Mouse (Mus musculus) cortical plate, adult 2 months (tissue): ENCODE measurements around the gene Trpv1.

ENCODE experiments used
- CTCF ChIP-seq: fragments of 200-500 bp; IDR thresholded peaks from 2 replicates; pipeline ENCODE4 v1.5.1; 2011; ENCODE audit warnings: mild to moderate bottlenecking, control low read depth, low read length; ENCODE audit not compliant: insufficient read depth; ENCODE audit errors: extremely low read depth
- POLR2A ChIP-seq: fragments of 200-500 bp; IDR thresholded peaks from 2 replicates; pipeline ENCODE4 v1.6.1; 2011; ENCODE audit warnings: mild to moderate bottlenecking, low read length, control low read depth; ENCODE audit not compliant: insufficient read depth; ENCODE audit errors: extremely low read depth

GRCm38 (mm10) chr11:73274821-73275220, 40.7 kb downstream of the Trpv1 start:
- no peak for TF ChIP-seq CTCF
- no peak for TF ChIP-seq POLR2A
